Mouse (Mus musculus): ENCODE data around the gene Sall1.

Gene Sall1

GRCm38 (mm10) chr8:89016465-89017070 is 27.4 kb downstream of the Sall1 start:
- TF ChIP-seq GATA4 (IDR thresholded peaks at IDR 0.05; ENCODE audit: insufficient replicate concordance, low read length): no peak

GRCm38 (mm10) chr8:89015539-89015938 is 28.4 kb downstream of the Sall1 start:
- TF ChIP-seq GATA4 (IDR thresholded peaks at IDR 0.05; ENCODE audit: insufficient replicate concordance, low read length): no peak

- no peak for TF ChIP-seq GATA4 (IDR thresholded peaks at IDR 0.05; ENCODE audit: insufficient replicate concordance, low read length)
These were observed 31.0 kb downstream of the Sall1 start for GRCm38 (mm10) chr8:89012853-89013534.

GRCm38 (mm10) chr8:89012024-89012712 is 31.8 kb downstream of the Sall1 start:
- TF ChIP-seq GATA4 (IDR thresholded peaks at IDR 0.05; ENCODE audit: insufficient replicate concordance, low read length): no peak

- no peak for TF ChIP-seq GATA4 (IDR thresholded peaks at IDR 0.05; ENCODE audit: insufficient replicate concordance, low read length)
These were observed 35.2 kb downstream of the Sall1 start for GRCm38 (mm10) chr8:89008784-89009183.

GRCm38 (mm10) chr8:89007114-89007513 is 36.8 kb downstream of the Sall1 start:
- no peak for TF ChIP-seq GATA4 (IDR thresholded peaks at IDR 0.05; ENCODE audit: insufficient replicate concordance, low read length)

GRCm38 (mm10) chr8:89006426-89006825 is 37.5 kb downstream of the Sall1 start:
- TF ChIP-seq GATA4 (IDR thresholded peaks at IDR 0.05; ENCODE audit: insufficient replicate concordance, low read length): no peak

GRCm38 (mm10) chr8:89005797-89006196 is 38.2 kb downstream of the Sall1 start:
- no peak for TF ChIP-seq GATA4 (IDR thresholded peaks at IDR 0.05; ENCODE audit: insufficient replicate concordance, low read length)

- no peak for TF ChIP-seq GATA4 (IDR thresholded peaks at IDR 0.05; ENCODE audit: insufficient replicate concordance, low read length)
These were observed 39.9 kb downstream of the Sall1 start for GRCm38 (mm10) chr8:89004041-89004440.

- TF ChIP-seq GATA4 (IDR thresholded peaks at IDR 0.05; ENCODE audit: insufficient replicate concordance, low read length): no peak
These were observed 40.5 kb downstream of the Sall1 start for GRCm38 (mm10) chr8:89003336-89003896.

- no peak for TF ChIP-seq GATA4 (IDR thresholded peaks at IDR 0.05; ENCODE audit: insufficient replicate concordance, low read length)
These were observed 41.8 kb downstream of the Sall1 start for GRCm38 (mm10) chr8:89002128-89002527.

- TF ChIP-seq GATA4 (IDR thresholded peaks at IDR 0.05; ENCODE audit: insufficient replicate concordance, low read length): no peak
These were observed 46.7 kb downstream of the Sall1 start for GRCm38 (mm10) chr8:88997276-88997675.

- TF ChIP-seq GATA4 (IDR thresholded peaks at IDR 0.05; ENCODE audit: insufficient replicate concordance, low read length): no peak
These were observed 52.0 kb downstream of the Sall1 start for GRCm38 (mm10) chr8:88991780-88992509.

- no peak for TF ChIP-seq GATA4 (IDR thresholded peaks at IDR 0.05; ENCODE audit: insufficient replicate concordance, low read length)
These were observed 52.8 kb downstream of the Sall1 start for GRCm38 (mm10) chr8:88991176-88991575.

GRCm38 (mm10) chr8:88989002-88989401 is 55.0 kb downstream of the Sall1 start:
- no peak for TF ChIP-seq GATA4 (IDR thresholded peaks at IDR 0.05; ENCODE audit: insufficient replicate concordance, low read length)
